Mouse (Mus musculus): ENCODE results near the gene Gm45521. TPM values are rescaled to one million over a fixed set of nuclear protein-coding genes. Genes with fewer than 3 reads are reported as not detected.

Gene Gm45521
- polyA plus RNA-seq, 1 experiment from 2014 or later, result not detected

- Histone ChIP-seq H3K4me1 (ENCODE audit: control insufficient read depth, insufficient read depth, low read length) (no peaks in the 10 kb centered on the region), H3K9me3 (replicated peaks; ENCODE audit: control insufficient read depth, low read length) (no peaks in the 10 kb centered on the region), H3K4me3 (ENCODE audit: low read depth, low read length) (no peak overlapping the region), H3K9ac (replicated peaks; ENCODE audit: low read length) (no peak overlapping the region), H3K36me3 (replicated peaks; ENCODE audit: control insufficient read depth, insufficient read depth, low read depth, low read length) (no peaks in the 10 kb centered on the region), H3K27ac (replicated peaks; ENCODE audit: low read depth, low read length) (no peak overlapping the region), H3K27me3 (ENCODE audit: control insufficient read depth, insufficient read depth, low read length) (no peaks in the 10 kb centered on the region), H3K4me2 (ENCODE audit: low read depth, low read length) (no peak overlapping the region)
- ATAC-seq (replicated peaks; ENCODE audit: insufficient number of reproducible peaks, low FRiP score, low TSS enrichment, low read depth) (no peak), DNase-seq (ENCODE audit: low spot score) (no peak)
- WGBS, result 89% methylated on average over 1 of the region's 1 CpGs
These were observed 20.4 kb downstream of the Gm45521 start for GRCm38 (mm10) chr14:7977471-7977870.

DNA sequence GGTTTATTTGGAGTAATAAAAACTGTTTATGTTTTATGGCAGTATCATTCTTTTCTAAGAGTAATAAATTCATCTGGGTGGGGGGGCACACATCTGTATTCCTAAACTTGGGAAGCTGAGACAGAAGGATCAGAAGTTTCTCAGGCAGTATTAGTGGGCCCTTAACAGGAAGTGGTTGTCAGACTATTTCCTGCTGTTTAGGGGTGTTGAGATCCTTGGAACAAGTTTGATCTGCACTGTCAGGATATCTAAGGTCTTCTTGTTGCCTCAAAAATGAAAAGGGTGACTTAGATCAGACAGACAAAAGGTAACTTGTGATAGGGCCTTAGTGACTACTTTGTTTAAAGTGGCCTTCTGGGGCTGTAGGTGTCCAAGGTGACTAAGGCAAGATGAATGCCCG is 21.1 kb downstream of the Gm45521 start:
- ATAC-seq (replicated peaks; ENCODE audit: insufficient number of reproducible peaks, low FRiP score, low TSS enrichment, low read depth), result no peak
- no peak overlapping the region for H3K4me3 ChIP-seq (ENCODE audit: low read depth, low read length)
- no peaks in the 10 kb centered on the region for H3K9me3 ChIP-seq (replicated peaks; ENCODE audit: control insufficient read depth, low read length)
- no peaks in the 10 kb centered on the region for H3K27me3 ChIP-seq (ENCODE audit: control insufficient read depth, insufficient read depth, low read length)
- DNase-seq (ENCODE audit: low spot score), result no peak
- H3K27ac ChIP-seq (replicated peaks; ENCODE audit: low read depth, low read length), result no peak overlapping the region
- H3K4me1 ChIP-seq (ENCODE audit: control insufficient read depth, insufficient read depth, low read length), result no peaks in the 10 kb centered on the region
- H3K36me3 ChIP-seq (replicated peaks; ENCODE audit: control insufficient read depth, insufficient read depth, low read depth, low read length), result no peaks in the 10 kb centered on the region
- 78% methylated on average over 1 of the region's 1 CpGs for WGBS
- H3K9ac ChIP-seq (replicated peaks; ENCODE audit: low read length), result no peak overlapping the region
- no peak overlapping the region for H3K4me2 ChIP-seq (ENCODE audit: low read depth, low read length)

DNA sequence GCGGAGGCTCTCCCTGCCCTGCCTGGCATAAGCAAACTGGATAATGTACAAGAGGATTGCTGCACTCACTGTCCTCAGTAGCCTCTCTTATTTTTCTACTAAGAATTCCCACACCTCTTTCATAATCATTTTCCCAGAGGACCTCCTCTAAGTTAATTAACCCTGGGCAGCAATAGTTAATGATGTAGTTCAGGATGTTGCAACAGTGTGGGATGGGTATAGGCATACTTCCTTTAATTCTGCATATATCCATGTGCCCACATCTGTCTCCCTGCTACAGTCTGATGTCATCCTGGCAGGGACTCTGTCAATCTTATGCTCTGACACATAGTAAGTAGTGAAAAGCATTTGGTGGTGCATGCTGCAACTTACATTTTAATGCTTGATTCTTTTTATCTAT is 24.1 kb downstream of the Gm45521 start:
- no peak for ATAC-seq (replicated peaks; ENCODE audit: insufficient number of reproducible peaks, low FRiP score, low TSS enrichment, low read depth)
- no peak for DNase-seq (ENCODE audit: low spot score)
- Histone ChIP-seq H3K9ac (replicated peaks; ENCODE audit: low read length) (no peak overlapping the region), H3K4me1 (ENCODE audit: control insufficient read depth, insufficient read depth, low read length) (no peaks in the 10 kb centered on the region), H3K27me3 (ENCODE audit: control insufficient read depth, insufficient read depth, low read length) (no peaks in the 10 kb centered on the region), H3K9me3 (replicated peaks; ENCODE audit: control insufficient read depth, low read length) (no peaks in the 10 kb centered on the region), H3K4me3 (ENCODE audit: low read depth, low read length) (no peak overlapping the region), H3K36me3 (replicated peaks; ENCODE audit: control insufficient read depth, insufficient read depth, low read depth, low read length) (no peaks in the 10 kb centered on the region), H3K4me2 (ENCODE audit: low read depth, low read length) (no peak overlapping the region), H3K27ac (replicated peaks; ENCODE audit: low read depth, low read length) (no peak overlapping the region)
- WGBS, result 100% methylated on average over 1 of the region's 1 CpGs

DNA sequence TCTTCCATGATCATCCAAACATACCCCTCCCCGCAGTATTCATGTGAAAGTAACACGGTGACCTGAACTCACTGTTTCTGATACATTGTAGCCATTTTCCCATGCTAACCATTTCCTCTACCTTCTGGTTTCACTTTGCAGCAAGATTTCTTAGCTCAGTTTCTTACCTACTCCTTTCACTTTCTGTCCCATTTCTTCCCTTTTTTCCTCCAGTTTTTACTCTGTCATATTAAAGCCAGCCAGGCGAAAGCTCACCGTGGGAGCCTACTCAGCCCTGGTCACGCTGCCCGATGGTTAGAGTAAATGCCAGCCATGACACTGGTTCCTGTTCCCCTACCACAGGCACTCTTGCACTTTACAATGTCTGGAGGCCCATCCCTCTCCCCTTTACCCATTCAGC is 29.8 kb downstream of the Gm45521 start:
- no peak overlapping the region for H3K4me2 ChIP-seq (ENCODE audit: low read depth, low read length)
- H3K9ac ChIP-seq (replicated peaks; ENCODE audit: low read length), result no peak overlapping the region
- no peaks in the 10 kb centered on the region for H3K4me1 ChIP-seq (ENCODE audit: control insufficient read depth, insufficient read depth, low read length)
- 94% methylated on average over 6 of the region's 6 CpGs for WGBS
- H3K36me3 ChIP-seq (replicated peaks; ENCODE audit: control insufficient read depth, insufficient read depth, low read depth, low read length), result no peaks in the 10 kb centered on the region
- H3K27ac ChIP-seq (replicated peaks; ENCODE audit: low read depth, low read length), result no peak overlapping the region
- no peak overlapping the region for H3K4me3 ChIP-seq (ENCODE audit: low read depth, low read length)
- ATAC-seq (replicated peaks; ENCODE audit: insufficient number of reproducible peaks, low FRiP score, low TSS enrichment, low read depth) (no peak), DNase-seq (ENCODE audit: low spot score) (no peak)
- H3K9me3 ChIP-seq (replicated peaks; ENCODE audit: control insufficient read depth, low read length), result no peaks in the 10 kb centered on the region
- no peaks in the 10 kb centered on the region for H3K27me3 ChIP-seq (ENCODE audit: control insufficient read depth, insufficient read depth, low read length)

DNA sequence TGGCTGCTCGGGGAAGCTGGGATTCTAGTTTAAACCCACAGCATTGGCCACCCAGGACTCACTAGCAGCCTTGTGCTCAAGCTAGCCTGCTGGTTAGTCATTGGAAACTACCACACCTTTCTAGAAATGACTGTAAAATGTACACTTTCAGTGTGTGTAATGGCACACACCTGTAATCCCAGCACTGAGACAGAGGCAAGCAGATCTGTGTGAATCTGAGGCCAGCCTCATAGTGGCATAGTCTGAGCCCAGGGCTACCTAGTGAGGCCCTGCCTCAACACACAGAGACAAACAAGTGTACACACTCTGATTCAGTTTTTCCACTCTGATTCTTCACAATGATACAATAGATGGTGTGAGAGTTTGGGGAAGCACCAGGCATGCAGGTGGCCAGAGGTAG is 32.3 kb downstream of the Gm45521 start:
- 71% methylated on average over 1 of the region's 1 CpGs for WGBS
- Histone ChIP-seq H3K27me3 (ENCODE audit: control insufficient read depth, insufficient read depth, low read length) (no peaks in the 10 kb centered on the region), H3K27ac (replicated peaks; ENCODE audit: low read depth, low read length) (no peak overlapping the region), H3K36me3 (replicated peaks; ENCODE audit: control insufficient read depth, insufficient read depth, low read depth, low read length) (no peaks in the 10 kb centered on the region), H3K4me3 (ENCODE audit: low read depth, low read length) (no peak overlapping the region), H3K4me2 (ENCODE audit: low read depth, low read length) (no peak overlapping the region), H3K9me3 (replicated peaks; ENCODE audit: control insufficient read depth, low read length) (no peaks in the 10 kb centered on the region), H3K4me1 (ENCODE audit: control insufficient read depth, insufficient read depth, low read length) (no peaks in the 10 kb centered on the region), H3K9ac (replicated peaks; ENCODE audit: low read length) (no peak overlapping the region)
- DNase-seq (ENCODE audit: low spot score), result no peak
- no peak for ATAC-seq (replicated peaks; ENCODE audit: insufficient number of reproducible peaks, low FRiP score, low TSS enrichment, low read depth)

GRCm38 (mm10) chr14:7989961-7990360 is 32.9 kb downstream of the Gm45521 start:
- no peaks in the 10 kb centered on the region for H3K9me3 ChIP-seq (replicated peaks; ENCODE audit: control insufficient read depth, low read length)
- ATAC-seq (replicated peaks; ENCODE audit: insufficient number of reproducible peaks, low FRiP score, low TSS enrichment, low read depth) (no peak), DNase-seq (ENCODE audit: low spot score) (no peak)
- no peaks in the 10 kb centered on the region for H3K36me3 ChIP-seq (replicated peaks; ENCODE audit: control insufficient read depth, insufficient read depth, low read depth, low read length)
- no peak overlapping the region for H3K9ac ChIP-seq (replicated peaks; ENCODE audit: low read length)
- no peaks in the 10 kb centered on the region for H3K27me3 ChIP-seq (ENCODE audit: control insufficient read depth, insufficient read depth, low read length)
- H3K4me3 ChIP-seq (ENCODE audit: low read depth, low read length), result no peak overlapping the region
- H3K4me1 ChIP-seq (ENCODE audit: control insufficient read depth, insufficient read depth, low read length), result no peaks in the 10 kb centered on the region
- H3K27ac ChIP-seq (replicated peaks; ENCODE audit: low read depth, low read length), result no peak overlapping the region
- no peak overlapping the region for H3K4me2 ChIP-seq (ENCODE audit: low read depth, low read length)
- WGBS, result 74% methylated on average over 3 of the region's 3 CpGs

- Histone ChIP-seq H3K4me2 (ENCODE audit: low read depth, low read length) (no peak overlapping the region), H3K4me1 (ENCODE audit: control insufficient read depth, insufficient read depth, low read length) (no peaks in the 10 kb centered on the region), H3K36me3 (replicated peaks; ENCODE audit: control insufficient read depth, insufficient read depth, low read depth, low read length) (no peaks in the 10 kb centered on the region), H3K9ac (replicated peaks; ENCODE audit: low read length) (no peak overlapping the region), H3K9me3 (replicated peaks; ENCODE audit: control insufficient read depth, low read length) (no peaks in the 10 kb centered on the region), H3K4me3 (ENCODE audit: low read depth, low read length) (no peak overlapping the region), H3K27ac (replicated peaks; ENCODE audit: low read depth, low read length) (no peak overlapping the region), H3K27me3 (ENCODE audit: control insufficient read depth, insufficient read depth, low read length) (no peaks in the 10 kb centered on the region)
- ATAC-seq (replicated peaks; ENCODE audit: insufficient number of reproducible peaks, low FRiP score, low TSS enrichment, low read depth) (no peak), DNase-seq (ENCODE audit: low spot score) (no peak)
- WGBS, result 80% methylated on average over 5 of the region's 5 CpGs
These were observed 34.2 kb downstream of the Gm45521 start for GRCm38 (mm10) chr14:7991108-7991776.

DNA sequence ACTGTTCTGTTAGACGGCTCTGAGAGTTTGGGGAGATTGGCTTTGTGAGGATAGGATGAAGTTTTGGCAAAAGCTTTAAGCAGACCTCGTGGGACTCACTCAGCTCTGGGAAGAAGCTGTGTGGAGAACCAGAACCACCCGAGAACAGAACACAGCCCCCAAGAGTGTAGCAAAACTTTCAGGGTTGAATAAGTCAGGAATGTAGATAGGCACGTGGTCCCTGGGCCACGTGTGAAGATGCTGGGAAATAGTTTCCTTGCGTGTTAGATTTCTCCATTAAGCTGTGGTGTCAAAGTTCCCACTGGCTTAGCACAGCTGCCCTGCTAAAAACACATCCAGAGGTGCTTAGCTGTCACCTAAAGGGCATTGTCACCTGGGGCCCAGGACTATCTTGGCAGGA is 35.1 kb downstream of the Gm45521 start:
- Histone ChIP-seq H3K4me1 (ENCODE audit: control insufficient read depth, insufficient read depth, low read length) (no peaks in the 10 kb centered on the region), H3K9ac (replicated peaks; ENCODE audit: low read length) (no peak overlapping the region), H3K9me3 (replicated peaks; ENCODE audit: control insufficient read depth, low read length) (no peaks in the 10 kb centered on the region), H3K4me2 (ENCODE audit: low read depth, low read length) (no peak overlapping the region), H3K27me3 (ENCODE audit: control insufficient read depth, insufficient read depth, low read length) (no peaks in the 10 kb centered on the region), H3K36me3 (replicated peaks; ENCODE audit: control insufficient read depth, insufficient read depth, low read depth, low read length) (no peaks in the 10 kb centered on the region), H3K27ac (replicated peaks; ENCODE audit: low read depth, low read length) (no peak overlapping the region), H3K4me3 (ENCODE audit: low read depth, low read length) (no peak overlapping the region)
- WGBS, result 74% methylated on average over 6 of the region's 6 CpGs
- DNase-seq (ENCODE audit: low spot score), result no peak
- no peak for ATAC-seq (replicated peaks; ENCODE audit: insufficient number of reproducible peaks, low FRiP score, low TSS enrichment, low read depth)
